Mouse (Mus musculus) cortical plate, adult 2 months (tissue): ENCODE data around the gene Clrn3.

Experiments used
- CTCF ChIP-seq: fragments of 200-500 bp; IDR thresholded peaks from 2 replicates; pipeline ENCODE4 v1.5.1; 2011; ENCODE audit warnings: mild to moderate bottlenecking, control low read depth, low read length; ENCODE audit not compliant: insufficient read depth; ENCODE audit errors: extremely low read depth
- POLR2A ChIP-seq: fragments of 200-500 bp; IDR thresholded peaks from 2 replicates; pipeline ENCODE4 v1.6.1; 2011; ENCODE audit warnings: mild to moderate bottlenecking, low read length, control low read depth; ENCODE audit not compliant: insufficient read depth; ENCODE audit errors: extremely low read depth

DNA sequence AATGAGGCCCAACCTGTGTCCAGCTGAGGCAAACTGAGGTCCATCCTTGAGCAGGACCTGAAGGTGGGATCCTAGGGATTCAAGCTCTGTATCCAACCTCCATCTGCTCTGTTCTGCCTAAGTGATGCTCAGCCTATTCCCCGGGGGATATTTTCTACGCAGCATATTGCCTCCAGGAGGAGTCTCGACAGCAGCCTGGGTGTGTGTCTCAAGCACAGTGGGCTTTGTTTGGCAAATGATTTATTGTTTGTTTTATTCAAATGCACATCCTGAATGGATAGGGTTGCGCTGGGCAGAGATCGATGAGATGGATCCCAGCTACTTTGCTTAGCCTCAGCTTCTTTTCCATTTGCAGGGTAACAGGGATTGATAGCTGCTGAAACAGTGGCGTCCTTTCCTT is 20.0 kb upstream of the Clrn3 start:
- TF ChIP-seq CTCF (no peak), POLR2A (no peak)
